In the genomic region with DNA sequence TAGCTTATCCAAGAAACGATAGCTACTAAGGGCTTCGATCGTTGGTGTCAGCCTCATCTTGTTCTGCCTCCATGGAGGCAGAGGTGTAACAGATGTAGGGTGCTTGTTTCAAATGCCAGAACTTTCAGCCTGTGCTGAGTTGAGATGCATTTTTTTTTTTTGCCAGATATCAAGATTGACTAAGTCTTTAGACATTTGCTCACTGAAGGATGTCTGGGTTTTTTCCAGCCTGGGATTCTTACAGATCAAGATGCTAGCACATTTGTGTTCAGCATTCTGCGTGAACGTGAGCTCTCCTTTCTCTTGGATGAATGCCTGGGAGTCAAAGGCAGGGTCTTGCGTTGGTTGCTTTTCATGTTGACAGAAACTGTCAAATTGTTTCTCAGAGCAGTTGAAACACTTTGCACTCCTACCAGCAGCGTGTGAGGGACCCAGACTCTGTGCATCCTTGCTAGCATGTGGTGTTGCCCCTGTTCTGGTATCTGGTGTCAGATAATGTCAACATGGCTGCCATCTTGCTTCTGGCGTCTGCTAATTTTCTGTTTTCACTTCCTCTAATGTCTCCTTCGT, we compare ENCODE assay signal across 28 mouse cellular contexts.
A peak's percentile ranks its signal among the peaks of the same experiment; 100 is the strongest.
DNase-seq lines count a peak whose midpoint lies in the region; ATAC-seq lines count a peak whose summit lies in the region.
"Had no signal": no experiment of that assay in that cellular context is flagged by ENCODE, and none has a peak within 500 bp of the region (broad histone marks: within the 10 kb centered on the region; RNA-seq: fewer than 3 reads in every experiment).

No protein-coding gene starts in this region.

- H3K27me3 ChIP-seq in forebrain, embryonic 14.5 days (replicated peaks; ENCODE audit: control insufficient read depth, insufficient read depth, low read length), result no peaks in the 10 kb centered on the region
- H3K27me3 ChIP-seq in forebrain, embryonic 12.5 days, result no peaks in the 10 kb centered on the region
- no peaks in the 10 kb centered on the region for H3K27me3 ChIP-seq in forebrain, embryonic 16.5 days (replicated peaks; ENCODE audit: control insufficient read depth, insufficient read depth, low read length)
- H3K27me3 ChIP-seq in midbrain, embryonic 15.5 days (replicated peaks), result no peaks in the 10 kb centered on the region
- H3K27me3 ChIP-seq: embryonic facial prominence, embryonic 12.5 days; embryonic facial prominence, embryonic 15.5 days; heart, embryonic 12.5 days; heart, embryonic 15.5 days; hindbrain, embryonic 13.5 days; intestine, embryonic 15.5 days had no signal

- H3K4me2 ChIP-seq in forebrain, embryonic 14.5 days (ENCODE audit: low read length), result no peak overlapping the region
- H3K4me2 ChIP-seq in forebrain, embryonic 12.5 days, result no peak overlapping the region
- no peak overlapping the region for H3K4me2 ChIP-seq in forebrain, embryonic 16.5 days (ENCODE audit: low read length)
- no peak overlapping the region for H3K4me2 ChIP-seq in midbrain, embryonic 15.5 days
- H3K4me2 ChIP-seq: embryonic facial prominence, embryonic 12.5 days; embryonic facial prominence, embryonic 15.5 days; heart, embryonic 12.5 days; heart, embryonic 15.5 days; hindbrain, embryonic 13.5 days; intestine, embryonic 15.5 days had no signal

- peak; percentile 86 for DNase-seq in forebrain, embryonic 14.5 days (ENCODE audit: low spot score)
- peak; percentile 8 to 14 for DNase-seq in layer of hippocampus, adult 18-20 months (ENCODE audit: low spot score in 2 of 2)
- DNase-seq in layer of hippocampus, postnatal 36 days, result no peak
- peak; percentile 43 for DNase-seq in brain, adult 2 months (ENCODE audit: low read depth, low spot score)
- no peak for DNase-seq in retina, postnatal 1 day
- DNase-seq: adrenal gland, adult 8-10 months; adrenal gland, postnatal 25 days; cerebellum, adult 11-12 months; cerebellum, adult 8-10 months; cerebellum, postnatal 14 days; gastrocnemius, postnatal 10 days; gastrocnemius, postnatal 36 days; heart, postnatal 10 days; heart, postnatal 36 days; kidney, adult 11 months; kidney, adult 8-10 months had no signal

- no peak overlapping the region for H3K27ac ChIP-seq in forebrain, embryonic 14.5 days (ENCODE audit: low read depth, low read length)
- no peak overlapping the region for H3K27ac ChIP-seq in forebrain, embryonic 12.5 days
- no peak overlapping the region for H3K27ac ChIP-seq in forebrain, embryonic 16.5 days (ENCODE audit: low read length)
- H3K27ac ChIP-seq in midbrain, embryonic 15.5 days, result no peak overlapping the region
- H3K27ac ChIP-seq: embryonic facial prominence, embryonic 12.5 days; embryonic facial prominence, embryonic 15.5 days; heart, embryonic 15.5 days; hindbrain, embryonic 10.5 days; hindbrain, embryonic 13.5 days; intestine, embryonic 15.5 days had no signal

- no peak overlapping the region for H3K4me3 ChIP-seq in forebrain, embryonic 14.5 days (ENCODE audit: low read depth, low read length)
- H3K4me3 ChIP-seq in forebrain, embryonic 12.5 days (replicated peaks), result no peak overlapping the region
- H3K4me3 ChIP-seq in forebrain, embryonic 16.5 days (replicated peaks; ENCODE audit: low read length), result no peak overlapping the region
- no peak overlapping the region for H3K4me3 ChIP-seq in midbrain, embryonic 15.5 days
- H3K4me3 ChIP-seq: embryonic facial prominence, embryonic 12.5 days; embryonic facial prominence, embryonic 15.5 days; heart, embryonic 12.5 days; heart, embryonic 15.5 days; hindbrain, embryonic 10.5 days; hindbrain, embryonic 13.5 days; intestine, embryonic 15.5 days had no signal

- H3K9me3 ChIP-seq in forebrain, embryonic 14.5 days (replicated peaks; ENCODE audit: control insufficient read depth, low read length), result no peaks in the 10 kb centered on the region
- no peaks in the 10 kb centered on the region for H3K9me3 ChIP-seq in forebrain, embryonic 12.5 days
- H3K9me3 ChIP-seq in forebrain, embryonic 16.5 days (ENCODE audit: control insufficient read depth, low read length), result no peaks in the 10 kb centered on the region
- H3K9me3 ChIP-seq in midbrain, embryonic 15.5 days, result no peaks in the 10 kb centered on the region
- H3K9me3 ChIP-seq: embryonic facial prominence, embryonic 12.5 days; embryonic facial prominence, embryonic 15.5 days; heart, embryonic 12.5 days; heart, embryonic 15.5 days; hindbrain, embryonic 10.5 days; hindbrain, embryonic 13.5 days; intestine, embryonic 15.5 days had no signal

- 82% methylated on average over 9 of the region's 9 CpGs for WGBS in forebrain, embryonic 14.5 days
- 93% methylated on average over 9 of the region's 9 CpGs for WGBS in forebrain, embryonic 12.5 days
- 57% methylated on average over 9 of the region's 9 CpGs for WGBS in forebrain, embryonic 16.5 days
- 90% methylated on average over 9 of the region's 9 CpGs for WGBS in midbrain, embryonic 15.5 days

- H3K4me1 ChIP-seq in forebrain, embryonic 14.5 days (ENCODE audit: control insufficient read depth, insufficient read depth, low read length), result no peaks in the 10 kb centered on the region
- H3K4me1 ChIP-seq in forebrain, embryonic 12.5 days, result peaks cover 9% of the 10 kb centered on the region
- peaks cover 6% of the 10 kb centered on the region; the same call in 1 of the 2 replicates for H3K4me1 ChIP-seq in forebrain, embryonic 16.5 days (replicated peaks; ENCODE audit: control insufficient read depth, insufficient read depth, low read length)
- peaks cover 15% of the 10 kb centered on the region for H3K4me1 ChIP-seq in midbrain, embryonic 15.5 days
- H3K4me1 ChIP-seq: embryonic facial prominence, embryonic 12.5 days; heart, embryonic 12.5 days; heart, embryonic 15.5 days; intestine, embryonic 15.5 days had no signal

- peak; percentile 72; the same call in 1 of the 2 replicates for ATAC-seq in forebrain, embryonic 14.5 days
- ATAC-seq in forebrain, embryonic 12.5 days (ENCODE audit: low FRiP score), result no peak
- peak; percentile 89 for ATAC-seq in forebrain, embryonic 16.5 days
- ATAC-seq in midbrain, embryonic 15.5 days (replicated peaks), result no peak
- ATAC-seq: activated CD4-positive, CD25-positive, alpha-beta regulatory T cell, adult 4 months; hindbrain, embryonic 16.5 days; intestine, embryonic 15.5 days had no signal

- H3K9ac ChIP-seq in forebrain, embryonic 14.5 days (ENCODE audit: low read length), result no peak overlapping the region
- no peak overlapping the region for H3K9ac ChIP-seq in forebrain, embryonic 12.5 days
- no peak overlapping the region for H3K9ac ChIP-seq in forebrain, embryonic 16.5 days (replicated peaks; ENCODE audit: low read depth, low read length)
- no peak overlapping the region for H3K9ac ChIP-seq in midbrain, embryonic 15.5 days
- H3K9ac ChIP-seq: embryonic facial prominence, embryonic 12.5 days; embryonic facial prominence, embryonic 15.5 days; heart, embryonic 12.5 days; heart, embryonic 15.5 days; hindbrain, embryonic 13.5 days; intestine, embryonic 15.5 days had no signal

- no peaks in the 10 kb centered on the region for H3K36me3 ChIP-seq in forebrain, embryonic 14.5 days (ENCODE audit: control insufficient read depth, insufficient read depth, low read length)
- H3K36me3 ChIP-seq in forebrain, embryonic 12.5 days (replicated peaks), result no peaks in the 10 kb centered on the region
- H3K36me3 ChIP-seq in forebrain, embryonic 16.5 days (ENCODE audit: control insufficient read depth, insufficient read depth), result no peaks in the 10 kb centered on the region
- H3K36me3 ChIP-seq in midbrain, embryonic 15.5 days (replicated peaks), result no peaks in the 10 kb centered on the region
- H3K36me3 ChIP-seq: embryonic facial prominence, embryonic 12.5 days; embryonic facial prominence, embryonic 15.5 days; heart, embryonic 12.5 days; heart, embryonic 15.5 days; hindbrain, embryonic 10.5 days; hindbrain, embryonic 13.5 days; intestine, embryonic 15.5 days had no signal

Comparison
In these comparisons a context has a peak if more than half of its experiments do, and no peak if none do; other contexts are left out.
1. ATAC-seq: peak in forebrain, embryonic 14.5 days (single experiment) and forebrain, embryonic 16.5 days (single experiment); none in forebrain, embryonic 12.5 days (single experiment) and midbrain, embryonic 15.5 days (single experiment).
2. DNase-seq: peak in forebrain, embryonic 14.5 days (single experiment), layer of hippocampus, adult 18-20 months (2 of 2) and brain, adult 2 months (single experiment); none in layer of hippocampus, postnatal 36 days (0 of 2) and retina, postnatal 1 day (single experiment).